Mouse (Mus musculus) heart, adult 2 months (tissue): ENCODE measurements around the gene Polr3gl.

Experiments
- EP300 ChIP-seq: fragments of 200-500 bp; IDR thresholded peaks from 2 replicates; pipeline ENCODE4 v1.6.1; 2011; ENCODE audit warnings: low read depth, low read length, control low read depth; ENCODE audit not compliant: insufficient read depth
- POLR2A ChIP-seq: fragments of 200-500 bp; IDR thresholded peaks from 2 replicates; pipeline ENCODE4 v1.6.1; 2011; ENCODE audit warnings: mild to moderate bottlenecking, low read depth, low read length, control low read depth; ENCODE audit not compliant: insufficient read depth

GRCm38 (mm10) chr3:96568605-96569004 is 25.4 kb downstream of the Polr3gl start:
- TF ChIP-seq POLR2A (no peak), EP300 (no peak)
